Mouse (Mus musculus): ENCODE measurements around the gene Rps27rt.

DNA sequence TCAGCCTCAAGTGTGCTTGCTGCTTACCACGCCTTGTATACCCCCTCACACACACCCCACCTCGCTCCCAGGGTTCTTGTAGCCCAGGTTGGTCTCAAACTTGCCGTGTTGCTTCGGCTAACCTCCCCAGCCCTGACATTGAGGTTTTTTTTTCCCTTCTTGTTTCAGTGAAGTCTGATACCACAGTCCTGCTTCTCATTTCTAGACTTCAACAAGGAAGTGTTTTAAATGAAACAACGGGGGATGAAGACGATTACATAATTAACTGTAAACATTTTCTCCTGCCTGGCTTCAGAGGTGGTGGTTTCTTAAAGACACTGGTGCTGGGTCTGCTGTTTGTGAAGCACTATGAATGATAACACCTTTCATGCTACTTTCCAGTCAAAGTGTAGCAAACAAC, 21.7 kb downstream of the Rps27rt start:
- no peak for TF ChIP-seq CTCF (IDR thresholded peaks at IDR 0.05; ENCODE audit: low read depth, low read length)
- no peak for TF ChIP-seq POLR2A (IDR thresholded peaks at IDR 0.05; ENCODE audit: borderline replicate concordance, low read depth, low read length)

Measured in bone marrow macrophage, adult 2 months (primary cell).